Mouse (Mus musculus): ENCODE measurements around the gene Arsg.

DNA sequence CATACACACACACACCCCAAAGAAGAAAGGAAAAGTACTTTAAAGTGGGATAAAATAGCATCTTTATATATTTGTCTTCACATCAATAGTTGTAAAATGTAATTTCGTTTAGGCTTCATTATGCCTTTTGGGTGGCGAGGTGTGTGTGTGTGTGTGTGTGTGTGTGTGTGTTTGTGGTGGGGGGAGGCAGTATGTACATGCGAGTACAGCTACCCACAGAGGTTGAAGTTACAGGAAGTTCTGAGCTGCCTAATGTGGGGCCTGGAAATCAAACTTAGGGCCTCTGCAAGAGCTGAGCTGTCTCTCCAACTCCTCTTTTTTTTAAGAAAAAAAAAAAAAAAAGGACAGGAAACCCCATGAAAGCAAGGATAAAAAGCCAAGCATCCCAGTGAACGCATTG, 80.7 kb downstream of the Arsg start:
- TF ChIP-seq CTCF (IDR thresholded peaks at IDR 0.05; ENCODE audit: extremely low read depth, insufficient read depth, insufficient read length, insufficient replicate concordance) (no peak), POLR2A (IDR thresholded peaks at IDR 0.05; ENCODE audit: low read depth, low read length) (no peak)

All from spleen, adult 2 months (tissue).